Mouse (Mus musculus): ENCODE results near the gene Litaf. TPM values are rescaled to one million over a fixed set of nuclear protein-coding genes. Genes with fewer than 3 reads are reported as not detected.

Litaf gene
- polyA plus RNA-seq, 1 experiment, result 107 TPM

DNA sequence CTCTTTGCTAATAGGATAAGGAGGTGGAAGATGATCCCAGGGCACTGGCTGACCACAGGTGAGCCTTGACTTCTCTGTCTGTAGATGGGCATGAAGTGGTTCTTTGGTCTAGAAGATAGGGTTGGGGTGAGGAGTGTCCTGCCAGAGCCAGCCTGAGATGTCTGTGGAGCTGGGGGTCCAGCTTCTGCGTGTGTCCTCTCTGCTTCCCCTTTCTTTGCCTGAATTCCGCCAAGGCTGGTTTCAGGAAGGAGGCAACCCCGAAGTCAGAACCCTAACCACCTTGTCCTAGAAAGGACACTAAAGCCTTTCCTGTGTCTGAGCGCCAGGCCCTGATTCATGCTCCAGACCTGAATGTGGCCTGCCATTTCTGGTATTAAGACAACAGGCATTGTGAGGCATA lies 54.0 kb downstream of the Litaf start:
- no peak for TF ChIP-seq POLR2A (IDR thresholded peaks at IDR 0.05; ENCODE audit: control insufficient read depth, extremely low read depth, insufficient read depth, low read length, poor library complexity)
- no peak for TF ChIP-seq CTCF (IDR thresholded peaks at IDR 0.05; ENCODE audit: borderline replicate concordance, control insufficient read depth, extremely low read depth, insufficient read depth, low read length, poor library complexity)
- H3K36me3 ChIP-seq (ENCODE audit: control insufficient read depth, insufficient read depth, low read length), result no peaks in the 10 kb centered on the region
- no peak overlapping the region for H3K27ac ChIP-seq (ENCODE audit: control insufficient read depth, insufficient read depth, low read length)
- no peak overlapping the region for H3K4me3 ChIP-seq (ENCODE audit: control insufficient read depth, insufficient read depth, low read length)
- H3K4me1 ChIP-seq (replicated peaks; ENCODE audit: control insufficient read depth, insufficient read depth, low read length), result peaks cover 27% of the 10 kb centered on the region
- no peak for DNase-seq
- WGBS, result 69% methylated on average over 4 of the region's 4 CpGs
- H3K27me3 ChIP-seq (ENCODE audit: control insufficient read depth, insufficient read depth, low read length), result no peaks in the 10 kb centered on the region

- Histone ChIP-seq H3K4me1 (replicated peaks; ENCODE audit: control insufficient read depth, insufficient read depth, low read length) (peaks cover 27% of the 10 kb centered on the region), H3K27me3 (ENCODE audit: control insufficient read depth, insufficient read depth, low read length) (no peaks in the 10 kb centered on the region), H3K4me3 (ENCODE audit: control insufficient read depth, insufficient read depth, low read length) (no peak overlapping the region), H3K27ac (ENCODE audit: control insufficient read depth, insufficient read depth, low read length) (no peak overlapping the region), H3K36me3 (ENCODE audit: control insufficient read depth, insufficient read depth, low read length) (no peaks in the 10 kb centered on the region)
- TF ChIP-seq CTCF (IDR thresholded peaks at IDR 0.05; ENCODE audit: borderline replicate concordance, control insufficient read depth, extremely low read depth, insufficient read depth, low read length, poor library complexity) (no peak), POLR2A (IDR thresholded peaks at IDR 0.05; ENCODE audit: control insufficient read depth, extremely low read depth, insufficient read depth, low read length, poor library complexity) (no peak)
- WGBS, result 89% methylated on average over 2 of the region's 2 CpGs
- DNase-seq, result no peak
These were observed 54.8 kb downstream of the Litaf start for GRCm38 (mm10) chr16:11011206-11011605.

DNA sequence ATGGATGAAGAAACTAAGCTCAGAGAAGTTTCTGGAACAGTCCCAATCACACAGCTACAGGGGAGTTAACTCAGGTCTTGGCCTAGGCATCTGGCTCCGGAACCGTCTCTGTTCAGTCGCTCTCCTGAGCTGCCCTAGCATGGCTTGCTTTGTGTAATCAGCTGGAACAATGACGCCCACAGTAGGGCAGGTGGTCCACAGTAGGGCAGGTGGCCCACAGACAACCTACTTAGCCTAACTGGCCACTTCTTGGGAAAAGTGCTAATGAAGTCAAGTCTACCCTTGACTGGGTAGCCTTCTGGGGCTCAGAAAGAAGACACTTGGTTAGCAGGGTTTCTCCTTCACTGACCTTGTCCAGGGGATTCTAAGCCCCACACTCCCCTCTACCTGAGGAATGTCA lies 55.7 kb downstream of the Litaf start:
- Histone ChIP-seq H3K36me3 (ENCODE audit: control insufficient read depth, insufficient read depth, low read length) (no peaks in the 10 kb centered on the region), H3K27me3 (ENCODE audit: control insufficient read depth, insufficient read depth, low read length) (no peaks in the 10 kb centered on the region), H3K4me3 (ENCODE audit: control insufficient read depth, insufficient read depth, low read length) (no peak overlapping the region), H3K27ac (ENCODE audit: control insufficient read depth, insufficient read depth, low read length) (no peak overlapping the region), H3K4me1 (replicated peaks; ENCODE audit: control insufficient read depth, insufficient read depth, low read length) (peaks cover 27% of the 10 kb centered on the region)
- 95% methylated on average over 4 of the region's 4 CpGs for WGBS
- no peak for TF ChIP-seq CTCF (IDR thresholded peaks at IDR 0.05; ENCODE audit: borderline replicate concordance, control insufficient read depth, extremely low read depth, insufficient read depth, low read length, poor library complexity)
- no peak for TF ChIP-seq POLR2A (IDR thresholded peaks at IDR 0.05; ENCODE audit: control insufficient read depth, extremely low read depth, insufficient read depth, low read length, poor library complexity)
- DNase-seq, result no peak

DNA sequence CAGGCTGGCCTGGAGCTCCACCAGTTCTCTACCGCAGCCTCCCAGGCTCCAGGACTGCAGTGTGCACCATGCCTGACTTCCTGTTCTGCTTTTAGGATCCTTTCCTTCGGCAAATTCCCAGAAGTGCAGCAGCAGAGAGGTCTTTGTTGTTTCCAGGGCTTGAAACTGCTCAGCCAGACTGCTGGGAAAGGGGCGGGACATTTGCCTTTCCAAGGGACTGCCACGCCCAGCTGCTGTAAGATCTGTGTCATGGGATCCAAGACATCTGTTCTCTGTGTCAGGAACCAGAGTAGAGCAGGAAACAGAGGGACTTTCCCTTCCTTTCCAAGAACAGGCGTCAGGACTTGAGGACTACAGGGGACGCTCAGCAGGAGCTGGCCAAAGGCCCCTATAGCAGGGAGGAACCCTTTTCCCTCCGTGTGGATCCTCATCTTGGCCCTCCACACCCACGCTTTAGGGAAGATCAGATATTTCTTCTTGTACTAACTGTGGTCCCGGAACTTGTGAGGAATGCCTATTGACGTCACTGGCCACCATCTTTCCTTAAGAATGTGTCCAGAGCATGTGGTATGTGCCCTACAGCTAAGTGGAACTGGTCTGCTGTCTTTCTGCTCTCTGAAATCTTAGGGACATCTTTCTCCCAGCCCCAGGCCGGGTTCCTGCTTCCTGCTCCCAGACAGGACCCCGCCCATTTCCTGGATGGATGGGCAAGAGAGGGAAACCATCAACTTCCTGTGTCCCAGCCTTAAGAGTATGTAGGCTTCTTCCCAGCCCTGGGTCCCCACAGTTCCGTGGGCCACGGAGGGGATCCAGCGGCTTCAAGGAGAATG lies 57.6 kb downstream of the Litaf start:
- no peak for TF ChIP-seq POLR2A (IDR thresholded peaks at IDR 0.05; ENCODE audit: control insufficient read depth, extremely low read depth, insufficient read depth, low read length, poor library complexity)
- no peak for TF ChIP-seq CTCF (IDR thresholded peaks at IDR 0.05; ENCODE audit: borderline replicate concordance, control insufficient read depth, extremely low read depth, insufficient read depth, low read length, poor library complexity)
- no peak overlapping the region for H3K27ac ChIP-seq (ENCODE audit: control insufficient read depth, insufficient read depth, low read length)
- no peak for DNase-seq
- no peaks in the 10 kb centered on the region for H3K27me3 ChIP-seq (ENCODE audit: control insufficient read depth, insufficient read depth, low read length)
- no peak overlapping the region for H3K4me3 ChIP-seq (ENCODE audit: control insufficient read depth, insufficient read depth, low read length)
- H3K4me1 ChIP-seq (replicated peaks; ENCODE audit: control insufficient read depth, insufficient read depth, low read length), result peaks cover 27% of the 10 kb centered on the region
- 71% methylated on average over 15 of the region's 15 CpGs for whole genome bisulfite sequencing
- no peaks in the 10 kb centered on the region for H3K36me3 ChIP-seq (ENCODE audit: control insufficient read depth, insufficient read depth, low read length)

DNA sequence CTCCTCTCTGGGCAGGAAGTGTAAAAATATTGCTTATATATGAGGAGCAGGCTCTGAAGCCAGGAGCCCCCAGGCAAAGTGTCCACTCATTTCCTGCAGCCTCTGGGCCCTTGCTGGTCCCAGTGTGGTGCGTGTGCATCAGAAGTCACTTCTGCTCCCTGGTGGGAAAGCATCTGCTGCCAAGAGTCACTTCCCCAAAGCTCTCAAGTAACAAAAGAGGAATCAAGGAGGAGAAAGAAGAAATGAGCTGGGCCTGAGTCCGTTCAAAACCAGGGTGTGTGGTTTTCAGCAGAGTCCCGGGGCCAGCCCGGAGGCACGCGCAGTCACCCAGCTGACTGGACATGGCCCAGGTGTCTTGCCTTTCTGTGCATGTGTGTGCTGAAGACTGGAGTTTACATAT lies 59.9 kb downstream of the Litaf start:
- TF ChIP-seq POLR2A (IDR thresholded peaks at IDR 0.05; ENCODE audit: control insufficient read depth, extremely low read depth, insufficient read depth, low read length, poor library complexity) (no peak), CTCF (IDR thresholded peaks at IDR 0.05; ENCODE audit: borderline replicate concordance, control insufficient read depth, extremely low read depth, insufficient read depth, low read length, poor library complexity) (no peak)
- H3K36me3 ChIP-seq (ENCODE audit: control insufficient read depth, insufficient read depth, low read length), result no peaks in the 10 kb centered on the region
- H3K27ac ChIP-seq (ENCODE audit: control insufficient read depth, insufficient read depth, low read length), result no peak overlapping the region
- no peak for DNase-seq
- WGBS, result 41% methylated on average over 6 of the region's 6 CpGs
- no peak overlapping the region for H3K4me3 ChIP-seq (ENCODE audit: control insufficient read depth, insufficient read depth, low read length)
- peaks cover 14% of the 10 kb centered on the region for H3K4me1 ChIP-seq (replicated peaks; ENCODE audit: control insufficient read depth, insufficient read depth, low read length)
- H3K27me3 ChIP-seq (ENCODE audit: control insufficient read depth, insufficient read depth, low read length), result no peaks in the 10 kb centered on the region

GRCm38 (mm10) chr16:11001703-11002659 lies 64.0 kb downstream of the Litaf start:
- H3K27me3 ChIP-seq (ENCODE audit: control insufficient read depth, insufficient read depth, low read length), result no peaks in the 10 kb centered on the region
- WGBS, result 96% methylated on average over 7 of the region's 7 CpGs
- no peak overlapping the region for H3K4me3 ChIP-seq (ENCODE audit: control insufficient read depth, insufficient read depth, low read length)
- H3K36me3 ChIP-seq (ENCODE audit: control insufficient read depth, insufficient read depth, low read length), result no peaks in the 10 kb centered on the region
- no peak overlapping the region for H3K27ac ChIP-seq (ENCODE audit: control insufficient read depth, insufficient read depth, low read length)
- TF ChIP-seq POLR2A (IDR thresholded peaks at IDR 0.05; ENCODE audit: control insufficient read depth, extremely low read depth, insufficient read depth, low read length, poor library complexity) (no peak), CTCF (IDR thresholded peaks at IDR 0.05; ENCODE audit: borderline replicate concordance, control insufficient read depth, extremely low read depth, insufficient read depth, low read length, poor library complexity) (no peak)
- H3K4me1 ChIP-seq (replicated peaks; ENCODE audit: control insufficient read depth, insufficient read depth, low read length), result no peaks in the 10 kb centered on the region
- DNase-seq, result no peak

All from thymus, adult 2 months (tissue).